Mouse (Mus musculus): ENCODE measurements around the gene Rsph10b. TPM values are rescaled to one million over a fixed set of nuclear protein-coding genes. Genes with fewer than 3 reads are reported as not detected.

Gene Rsph10b
- polyA plus RNA-seq, 1 experiment from 2014 or later: 2.1 TPM

- Histone ChIP-seq H3K27me3 (ENCODE audit: control insufficient read depth, insufficient read depth, low read depth, low read length) (no peaks in the 10 kb centered on the region), H3K4me1 (replicated peaks; ENCODE audit: control insufficient read depth, insufficient read depth, low read length) (peaks cover 20% of the 10 kb centered on the region), H3K9ac (ENCODE audit: low read length) (peak overlapping the region; percentile 76), H3K4me2 (ENCODE audit: low read depth, low read length) (peak overlapping the region; percentile 76), H3K4me3 (ENCODE audit: low read length) (peak overlapping the region; percentile 68), H3K27ac (ENCODE audit: low read length) (peak overlapping the region; percentile 93), H3K9me3 (ENCODE audit: control insufficient read depth, low read length) (no peaks in the 10 kb centered on the region), H3K36me3 (ENCODE audit: control insufficient read depth, insufficient read depth, low read length) (peaks cover 9% of the 10 kb centered on the region)
- ATAC-seq (ENCODE audit: low read depth): no peak
- WGBS: 1% methylated on average over 9 of the region's 9 CpGs
Measured at GRCm38 (mm10) chr5:143908926-143909325, 23.9 kb upstream of the Rsph10b start.

- Histone ChIP-seq H3K4me2 (ENCODE audit: low read depth, low read length) (peak within 1 kb of the TSS; percentile 82), H3K9ac (ENCODE audit: low read length) (peak within 1 kb of the TSS; percentile 76), H3K4me1 (replicated peaks; ENCODE audit: control insufficient read depth, insufficient read depth, low read length) (peaks cover 20% of the 10 kb centered on the region), H3K27me3 (ENCODE audit: control insufficient read depth, insufficient read depth, low read depth, low read length) (no peaks in the 10 kb centered on the region), H3K4me3 (ENCODE audit: low read length) (peak within 1 kb of the TSS; percentile 68), H3K9me3 (ENCODE audit: control insufficient read depth, low read length) (no peaks in the 10 kb centered on the region), H3K27ac (ENCODE audit: low read length) (peak within 1 kb of the TSS; percentile 93), H3K36me3 (ENCODE audit: control insufficient read depth, insufficient read depth, low read length) (peaks cover 7% of the 10 kb centered on the region; the same call in 1 of the 2 replicates)
- ATAC-seq (ENCODE audit: low read depth): peak; percentile 100
- WGBS: under 1% methylated on average over 70 of the region's 70 CpGs
Measured at GRCm38 (mm10) chr5:143909417-143910400, 23.1 kb upstream of the Rsph10b start, which contains the start of the genes Aimp2 and Pms2. Gene Aimp2 (minus strand): TSS chr5:143909847. Gene Pms2 (plus strand): TSS chr5:143909964.

DNA sequence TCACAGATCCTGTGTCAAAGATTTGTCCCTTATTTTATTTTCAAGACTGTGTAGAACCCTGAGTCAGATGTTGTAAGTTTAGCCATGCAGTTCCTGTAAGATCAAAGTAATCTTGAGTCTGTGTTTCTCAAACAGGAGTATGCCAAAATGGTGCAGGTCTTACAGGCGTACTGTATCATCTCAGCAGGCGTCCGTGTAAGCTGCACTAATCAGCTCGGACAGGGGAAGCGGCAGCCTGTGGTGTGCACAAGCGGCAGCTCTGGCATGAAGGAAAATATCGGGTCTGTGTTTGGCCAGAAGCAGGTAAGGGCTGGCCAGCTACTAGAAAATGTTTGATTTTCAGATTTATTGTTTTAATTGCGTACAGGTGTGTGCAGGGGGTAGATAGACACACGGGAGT lies 16.6 kb upstream of the Rsph10b start:
- H3K27me3 ChIP-seq (ENCODE audit: control insufficient read depth, insufficient read depth, low read depth, low read length): no peaks in the 10 kb centered on the region
- no peak overlapping the region for H3K4me3 ChIP-seq (ENCODE audit: low read length)
- 94% methylated on average over 9 of the region's 9 CpGs for WGBS
- H3K4me2 ChIP-seq (ENCODE audit: low read depth, low read length): no peak overlapping the region
- H3K9me3 ChIP-seq (ENCODE audit: control insufficient read depth, low read length): no peaks in the 10 kb centered on the region
- no peak for ATAC-seq (ENCODE audit: low read depth)
- no peak overlapping the region for H3K9ac ChIP-seq (ENCODE audit: low read length)
- H3K27ac ChIP-seq (ENCODE audit: low read length): no peak overlapping the region
- H3K4me1 ChIP-seq (replicated peaks; ENCODE audit: control insufficient read depth, insufficient read depth, low read length): peaks cover under 1% of the 10 kb centered on the region; the same call in 1 of the 2 replicates
- peaks cover 18% of the 10 kb centered on the region for H3K36me3 ChIP-seq (ENCODE audit: control insufficient read depth, insufficient read depth, low read length)

DNA sequence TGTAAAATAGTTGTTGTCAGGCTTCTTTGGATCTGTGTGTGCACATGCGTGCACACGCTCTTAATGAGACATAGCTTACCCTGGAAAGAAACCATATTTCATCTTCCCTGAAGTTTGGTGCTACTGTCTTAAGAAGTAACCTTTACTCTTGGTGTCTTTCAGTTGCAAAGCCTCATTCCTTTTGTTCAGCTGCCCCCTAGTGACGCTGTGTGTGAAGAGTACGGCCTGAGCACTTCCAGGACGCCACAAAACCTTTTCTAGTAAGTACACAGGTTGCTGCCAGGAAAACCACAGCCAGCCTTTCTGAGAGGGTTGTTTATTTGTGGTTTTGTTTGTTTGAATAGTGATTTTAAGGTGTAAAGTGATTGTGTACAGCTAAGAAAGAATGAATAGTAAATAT lies 15.4 kb upstream of the Rsph10b start:
- H3K4me1 ChIP-seq (replicated peaks; ENCODE audit: control insufficient read depth, insufficient read depth, low read length): no peaks in the 10 kb centered on the region
- no peak; the same call in 1 of the 2 replicates for ATAC-seq (ENCODE audit: low read depth)
- WGBS: 45% methylated on average over 5 of the region's 5 CpGs
- H3K4me2 ChIP-seq (ENCODE audit: low read depth, low read length): no peak overlapping the region
- H3K36me3 ChIP-seq (ENCODE audit: control insufficient read depth, insufficient read depth, low read length): peaks cover 24% of the 10 kb centered on the region
- H3K27me3 ChIP-seq (ENCODE audit: control insufficient read depth, insufficient read depth, low read depth, low read length): no peaks in the 10 kb centered on the region
- H3K9ac ChIP-seq (ENCODE audit: low read length): no peak overlapping the region
- H3K27ac ChIP-seq (ENCODE audit: low read length): no peak overlapping the region
- H3K4me3 ChIP-seq (ENCODE audit: low read length): no peak overlapping the region
- H3K9me3 ChIP-seq (ENCODE audit: control insufficient read depth, low read length): no peaks in the 10 kb centered on the region

GRCm38 (mm10) chr5:143918120-143918519 lies 14.7 kb upstream of the Rsph10b start:
- 89% methylated on average over 3 of the region's 3 CpGs for WGBS
- H3K4me2 ChIP-seq (ENCODE audit: low read depth, low read length): no peak overlapping the region
- H3K36me3 ChIP-seq (ENCODE audit: control insufficient read depth, insufficient read depth, low read length): peaks cover 26% of the 10 kb centered on the region
- no peak overlapping the region for H3K9ac ChIP-seq (ENCODE audit: low read length)
- H3K4me3 ChIP-seq (ENCODE audit: low read length): no peak overlapping the region
- ATAC-seq (ENCODE audit: low read depth): no peak
- H3K27me3 ChIP-seq (ENCODE audit: control insufficient read depth, insufficient read depth, low read depth, low read length): no peaks in the 10 kb centered on the region
- no peaks in the 10 kb centered on the region for H3K9me3 ChIP-seq (ENCODE audit: control insufficient read depth, low read length)
- no peaks in the 10 kb centered on the region for H3K4me1 ChIP-seq (replicated peaks; ENCODE audit: control insufficient read depth, insufficient read depth, low read length)
- H3K27ac ChIP-seq (ENCODE audit: low read length): no peak overlapping the region

DNA sequence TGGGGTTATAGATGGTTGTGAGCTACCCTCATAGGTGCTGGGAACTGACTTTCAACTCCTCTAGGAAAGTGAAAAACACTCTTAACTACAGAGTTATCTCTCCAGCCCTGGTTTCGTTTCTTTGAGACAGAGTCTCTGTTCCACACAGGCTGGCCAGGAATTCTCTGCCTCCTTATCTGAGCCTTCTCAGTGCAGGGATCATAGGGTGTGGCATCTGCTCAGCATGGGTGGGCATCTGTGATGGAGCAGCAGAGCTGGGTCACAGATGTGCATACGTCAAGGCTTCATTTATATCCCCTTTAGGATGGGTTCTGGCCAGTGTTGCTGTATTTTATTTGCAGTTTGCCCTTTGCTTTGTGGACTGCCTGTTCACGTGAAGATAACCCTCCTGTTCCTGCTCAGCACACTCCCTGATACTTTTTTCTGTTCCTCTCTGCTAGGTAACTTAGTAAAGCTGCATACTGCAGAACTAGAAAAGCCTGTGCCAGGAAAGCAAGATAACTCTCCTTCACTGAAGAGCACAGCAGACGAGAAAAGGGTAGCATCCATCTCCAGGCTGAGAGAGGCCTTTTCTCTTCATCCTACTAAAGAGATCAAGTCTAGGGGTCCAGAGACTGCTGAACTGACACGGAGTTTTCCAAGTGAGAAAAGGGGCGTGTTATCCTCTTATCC lies 7.9 kb upstream of the Rsph10b start:
- Histone ChIP-seq H3K27ac (ENCODE audit: low read length) (no peak overlapping the region), H3K4me3 (ENCODE audit: low read length) (no peak overlapping the region), H3K4me1 (replicated peaks; ENCODE audit: control insufficient read depth, insufficient read depth, low read length) (no peaks in the 10 kb centered on the region), H3K27me3 (ENCODE audit: control insufficient read depth, insufficient read depth, low read depth, low read length) (no peaks in the 10 kb centered on the region), H3K36me3 (ENCODE audit: control insufficient read depth, insufficient read depth, low read length) (peaks cover 39% of the 10 kb centered on the region), H3K4me2 (ENCODE audit: low read depth, low read length) (no peak overlapping the region), H3K9me3 (ENCODE audit: control insufficient read depth, low read length) (no peaks in the 10 kb centered on the region), H3K9ac (ENCODE audit: low read length) (no peak overlapping the region)
- 84% methylated on average over 6 of the region's 6 CpGs for WGBS
- no peak for ATAC-seq (ENCODE audit: low read depth)

DNA sequence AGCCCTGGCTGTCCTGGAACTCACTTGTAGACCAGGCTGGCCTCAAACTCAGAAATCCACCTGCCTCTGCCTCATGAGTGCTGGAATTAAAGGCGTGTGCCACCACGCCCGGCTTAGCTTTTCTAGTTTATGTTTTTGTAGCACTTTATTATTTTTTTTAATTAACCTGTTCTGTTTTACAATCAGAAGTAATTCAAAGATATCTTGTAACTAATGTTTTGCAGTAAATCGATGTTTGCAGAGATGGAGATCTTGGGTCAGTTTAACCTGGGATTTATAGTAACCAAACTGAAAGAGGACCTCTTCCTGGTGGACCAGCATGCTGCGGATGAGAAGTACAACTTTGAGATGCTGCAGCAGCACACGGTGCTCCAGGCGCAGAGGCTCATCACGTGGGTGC lies 5.0 kb upstream of the Rsph10b start, which contains the start of gene Gm42421:
Gm42421 (plus strand) TSS at position 301 of the 400 bp plus-strand sequence.
- H3K27ac ChIP-seq (ENCODE audit: low read length): no peak within 1 kb of the TSS
- H3K4me1 ChIP-seq (replicated peaks; ENCODE audit: control insufficient read depth, insufficient read depth, low read length): no peaks in the 10 kb centered on the region
- 94% methylated on average over 8 of the region's 8 CpGs for WGBS
- H3K36me3 ChIP-seq (ENCODE audit: control insufficient read depth, insufficient read depth, low read length): peaks cover 42% of the 10 kb centered on the region
- no peaks in the 10 kb centered on the region for H3K9me3 ChIP-seq (ENCODE audit: control insufficient read depth, low read length)
- no peak within 1 kb of the TSS for H3K9ac ChIP-seq (ENCODE audit: low read length)
- no peak within 1 kb of the TSS for H3K4me3 ChIP-seq (ENCODE audit: low read length)
- H3K27me3 ChIP-seq (ENCODE audit: control insufficient read depth, insufficient read depth, low read depth, low read length): no peaks in the 10 kb centered on the region
- ATAC-seq (ENCODE audit: low read depth): no peak
- no peak within 1 kb of the TSS for H3K4me2 ChIP-seq (ENCODE audit: low read depth, low read length)

GRCm38 (mm10) chr5:143929291-143929690 lies 3.5 kb upstream of the Rsph10b start:
- 83% methylated on average over 4 of the region's 4 CpGs for WGBS
- no peaks in the 10 kb centered on the region for H3K4me1 ChIP-seq (replicated peaks; ENCODE audit: control insufficient read depth, insufficient read depth, low read length)

GRCm38 (mm10) chr5:143930656-143931055 lies 2.2 kb upstream of the Rsph10b start:
- no peak overlapping the region for H3K4me2 ChIP-seq (ENCODE audit: low read depth, low read length)
- no peaks in the 10 kb centered on the region for H3K9me3 ChIP-seq (ENCODE audit: control insufficient read depth, low read length)
- WGBS: 86% methylated on average over 12 of the region's 12 CpGs
- no peak overlapping the region for H3K27ac ChIP-seq (ENCODE audit: low read length)
- no peaks in the 10 kb centered on the region for H3K4me1 ChIP-seq (replicated peaks; ENCODE audit: control insufficient read depth, insufficient read depth, low read length)
- H3K36me3 ChIP-seq (ENCODE audit: control insufficient read depth, insufficient read depth, low read length): peaks cover 26% of the 10 kb centered on the region
- ATAC-seq (ENCODE audit: low read depth): no peak
- H3K27me3 ChIP-seq (ENCODE audit: control insufficient read depth, insufficient read depth, low read depth, low read length): no peaks in the 10 kb centered on the region
- no peak overlapping the region for H3K4me3 ChIP-seq (ENCODE audit: low read length)
- no peak overlapping the region for H3K9ac ChIP-seq (ENCODE audit: low read length)

More at GRCm38 (mm10) chr5:143929291-143929690, 3.5 kb upstream of the Rsph10b start:
- Histone ChIP-seq H3K36me3 (ENCODE audit: control insufficient read depth, insufficient read depth, low read length) (peaks cover 36% of the 10 kb centered on the region), H3K27ac (ENCODE audit: low read length) (no peak overlapping the region), H3K9ac (ENCODE audit: low read length) (no peak overlapping the region), H3K27me3 (ENCODE audit: control insufficient read depth, insufficient read depth, low read depth, low read length) (no peaks in the 10 kb centered on the region), H3K9me3 (ENCODE audit: control insufficient read depth, low read length) (no peaks in the 10 kb centered on the region), H3K4me3 (ENCODE audit: low read length) (no peak overlapping the region), H3K4me2 (ENCODE audit: low read depth, low read length) (no peak overlapping the region)
- ATAC-seq (ENCODE audit: low read depth): no peak

All from lung, embryonic 16.5 days (tissue).